Mouse (Mus musculus): ENCODE data around the gene Tmpo.

Tmpo gene

DNA sequence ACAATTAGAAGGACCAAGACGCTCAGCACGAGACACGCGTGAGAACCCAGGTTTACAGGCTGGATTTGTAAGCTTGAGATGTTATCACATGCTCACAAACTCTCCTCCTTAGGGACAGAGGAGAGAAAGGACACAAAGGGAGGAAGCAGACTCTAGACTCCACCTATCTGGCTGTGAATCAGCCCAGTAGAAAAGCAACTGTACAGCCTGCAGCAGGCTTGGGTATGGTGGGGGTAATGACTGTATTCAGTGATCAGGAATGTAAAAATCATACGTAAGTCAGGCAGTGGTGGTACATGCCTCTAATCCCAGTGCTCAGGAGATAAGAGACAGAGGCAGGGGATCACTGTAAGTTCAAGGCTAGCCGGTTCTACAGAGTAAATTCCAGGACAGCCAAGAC lies 24.8 kb downstream of the Tmpo start:
- no peak for DNase-seq

DNA sequence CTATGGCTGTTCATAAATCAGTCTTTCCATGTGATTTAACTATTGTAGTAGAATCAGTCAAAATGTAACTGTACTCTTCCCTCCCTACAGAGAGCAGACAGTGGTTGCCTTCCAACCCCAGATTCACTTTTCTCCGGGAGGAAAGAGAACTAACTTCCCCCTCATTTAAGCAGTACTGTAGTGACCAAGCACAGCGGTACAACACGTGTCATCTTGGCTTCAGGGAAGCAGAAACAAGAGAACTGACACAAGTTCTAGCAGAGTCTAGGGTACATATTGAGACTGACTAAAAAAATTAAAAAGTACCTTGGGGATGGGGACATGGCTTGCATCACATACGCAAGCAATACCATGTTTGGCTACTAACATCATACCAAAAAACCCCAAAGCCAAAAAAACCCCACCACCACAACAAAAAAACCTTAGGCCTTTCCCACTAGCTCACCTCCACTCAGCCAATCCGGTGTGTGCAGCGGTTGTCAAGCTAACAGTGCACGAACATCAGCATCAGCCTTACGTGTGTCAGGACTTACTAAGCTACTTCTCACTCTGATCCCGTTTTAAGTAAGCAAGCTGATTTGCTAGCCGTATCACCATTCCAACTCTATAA lies 27.1 kb downstream of the Tmpo start:
- DNase-seq, result no peak

DNA sequence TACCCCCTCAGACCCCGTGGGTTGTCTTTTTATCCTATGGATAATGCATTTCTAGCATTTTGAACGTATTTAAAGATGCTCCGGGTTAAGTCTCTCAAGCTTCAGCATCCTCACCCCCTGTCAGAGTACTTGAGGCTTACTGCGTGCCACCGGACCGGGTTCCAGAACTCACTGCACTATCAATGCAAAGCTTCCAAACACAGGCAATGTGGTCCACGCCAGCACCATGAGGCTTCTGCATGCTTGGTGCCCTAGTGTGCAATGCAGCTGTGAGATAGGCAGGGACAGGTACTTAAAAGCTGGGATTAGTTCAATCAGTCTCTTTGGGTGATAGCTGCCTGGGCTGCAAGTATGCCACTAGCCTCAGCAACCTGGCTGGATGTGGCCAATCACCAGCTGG lies 35.7 kb downstream of the Tmpo start:
- DNase-seq, result no peak

DNA sequence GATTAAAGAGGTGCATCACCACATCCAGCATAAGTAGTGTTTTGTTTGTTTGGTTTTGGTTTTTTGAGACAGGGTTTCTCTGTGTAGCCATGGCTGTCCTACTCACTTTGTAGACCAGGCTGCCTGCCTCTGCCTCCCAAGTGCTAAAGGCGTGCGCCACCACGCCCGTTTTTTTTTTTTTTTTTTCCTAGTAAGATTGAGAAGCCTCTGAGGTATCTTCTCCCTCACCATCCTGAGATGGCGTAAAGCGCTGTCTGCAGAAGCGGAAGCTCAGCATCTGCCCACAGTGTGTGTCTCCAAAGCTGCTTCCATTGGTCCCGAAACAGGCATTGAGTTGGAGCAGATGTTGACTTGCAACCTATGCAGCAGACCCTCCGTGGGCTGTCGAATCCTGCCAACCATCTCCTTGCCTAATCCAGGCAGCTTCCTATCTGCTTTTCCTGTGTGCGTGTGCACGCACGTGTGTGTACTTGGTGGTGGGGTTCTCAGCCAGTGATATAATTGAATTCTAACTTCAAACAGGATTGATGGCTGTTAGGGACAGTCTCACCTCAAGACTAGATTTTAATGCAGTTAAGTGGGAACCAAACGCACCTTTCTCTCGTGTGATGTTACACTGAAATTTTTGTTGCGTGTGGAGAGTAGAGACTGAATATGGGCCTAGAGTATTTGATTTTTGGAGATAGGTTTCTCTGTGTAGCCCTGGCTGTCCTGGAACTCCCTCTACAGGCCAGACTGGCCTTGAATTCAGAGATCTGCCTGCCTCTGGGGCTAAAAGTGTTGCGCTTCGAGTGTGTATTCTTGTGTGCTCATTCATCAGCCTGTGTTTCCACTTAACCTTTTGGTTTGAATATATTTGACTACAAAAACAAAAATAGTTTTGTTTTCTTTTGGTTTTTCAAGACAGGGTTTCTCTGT lies 37.5 kb downstream of the Tmpo start:
- no peak for DNase-seq

DNA sequence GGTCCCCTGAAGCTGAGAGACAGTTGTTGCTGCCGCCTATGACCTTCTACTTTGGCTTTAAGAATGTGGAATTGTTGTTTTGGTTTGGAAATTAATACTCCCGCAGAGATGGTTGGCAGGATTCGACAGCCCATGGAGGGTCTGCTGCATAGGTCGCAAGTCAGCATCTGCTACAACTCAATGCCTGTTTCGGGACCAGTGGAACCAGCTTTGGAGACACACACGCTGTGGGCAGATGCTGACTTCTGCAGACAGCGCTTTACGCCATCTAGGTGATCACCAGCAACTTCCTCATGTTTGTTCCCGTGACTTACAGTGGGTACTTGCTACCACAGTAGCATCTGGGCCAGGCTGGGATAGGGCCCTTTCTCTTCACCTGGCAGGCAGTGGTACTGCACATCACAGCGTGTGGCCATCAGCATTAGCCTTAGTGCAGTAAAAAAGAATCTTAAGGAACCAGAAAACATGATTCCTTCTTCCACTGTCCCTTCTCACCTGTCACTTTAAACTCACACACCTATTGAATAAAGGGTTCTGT lies 38.4 kb downstream of the Tmpo start:
- no peak for DNase-seq

- DNase-seq, result peak in 1 of 2 experiments; percentile 45
Observed at GRCm38 (mm10) chr10:91141564-91141963, 39.6 kb downstream of the Tmpo start.

DNA sequence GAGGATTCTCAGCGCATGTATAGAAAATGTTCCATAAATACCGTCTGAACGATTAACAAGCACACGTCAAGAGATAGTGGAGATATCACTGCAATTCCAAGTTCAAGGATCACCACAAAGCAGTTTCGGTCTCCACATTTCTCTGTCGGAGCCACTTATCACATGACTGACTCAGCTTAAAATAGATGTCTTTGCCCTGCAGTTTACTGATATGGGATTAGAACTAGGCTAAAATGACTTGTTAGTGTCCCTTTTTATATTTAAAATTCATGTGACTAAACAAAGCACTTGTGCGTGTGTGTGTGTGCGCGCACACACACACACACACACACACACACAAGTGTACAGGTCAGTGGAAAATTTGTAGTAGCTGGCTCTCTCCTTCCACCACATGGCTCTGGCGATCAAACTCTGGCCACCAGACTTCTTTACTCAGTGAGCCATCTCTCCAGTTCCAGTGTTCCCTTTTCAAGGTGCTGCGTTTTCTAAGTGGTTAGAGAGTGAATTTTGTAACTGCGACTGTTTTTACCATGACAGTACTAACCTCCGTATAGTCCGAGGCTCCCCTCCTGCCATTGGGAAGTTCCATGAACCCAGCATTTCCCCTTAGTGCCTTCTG lies 41.9 kb downstream of the Tmpo start:
- no peak for DNase-seq

DNA sequence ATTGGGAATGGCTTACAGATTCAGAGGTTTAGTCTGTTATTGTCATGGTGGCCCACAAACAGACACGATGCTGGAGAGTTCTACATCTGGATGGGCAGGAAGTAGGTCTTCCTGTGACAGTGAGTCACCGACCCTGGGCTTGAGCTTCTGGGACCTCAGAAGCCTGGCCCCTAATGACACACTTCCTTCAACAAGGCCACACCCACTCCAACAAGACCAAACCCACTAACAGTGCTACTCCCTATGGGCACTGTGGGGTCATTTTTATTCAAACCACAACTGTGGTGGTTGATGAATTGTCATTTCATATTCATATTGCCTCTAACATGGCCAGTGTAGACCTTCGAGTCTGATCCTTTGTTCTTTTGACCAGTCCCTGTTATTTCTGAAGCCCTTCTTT lies 42.8 kb downstream of the Tmpo start:
- no peak for DNase-seq

- DNase-seq, result no peak
Observed at GRCm38 (mm10) chr10:91137400-91137799, 43.7 kb downstream of the Tmpo start.

GRCm38 (mm10) chr10:91135302-91135972 lies 45.7 kb downstream of the Tmpo start:
- DNase-seq, result no peak

DNA sequence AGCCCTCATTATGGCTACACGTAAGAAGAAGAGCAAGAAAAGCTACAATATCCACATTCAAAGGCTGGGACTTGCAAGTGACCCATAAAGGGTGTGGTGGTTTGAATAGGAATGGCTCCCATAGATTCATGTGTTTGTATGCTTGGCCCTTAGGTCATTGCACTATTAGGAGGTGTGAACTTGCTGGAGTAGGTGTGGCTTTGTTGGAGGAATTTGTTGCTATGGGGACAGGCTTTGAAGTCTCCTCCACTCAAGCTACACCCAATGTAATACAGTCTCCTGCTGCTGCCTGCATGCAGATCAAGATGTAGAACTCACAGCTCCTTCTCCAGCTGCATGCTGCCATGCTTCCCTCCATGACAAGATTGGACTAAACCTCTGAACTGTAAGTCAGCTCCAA lies 49.5 kb downstream of the Tmpo start:
- DNase-seq, result no peak

GRCm38 (mm10) chr10:91130792-91131191 lies 50.3 kb downstream of the Tmpo start:
- DNase-seq, result no peak

- no peak for DNase-seq
Observed at GRCm38 (mm10) chr10:91128551-91129160, 52.5 kb downstream of the Tmpo start.

DNA sequence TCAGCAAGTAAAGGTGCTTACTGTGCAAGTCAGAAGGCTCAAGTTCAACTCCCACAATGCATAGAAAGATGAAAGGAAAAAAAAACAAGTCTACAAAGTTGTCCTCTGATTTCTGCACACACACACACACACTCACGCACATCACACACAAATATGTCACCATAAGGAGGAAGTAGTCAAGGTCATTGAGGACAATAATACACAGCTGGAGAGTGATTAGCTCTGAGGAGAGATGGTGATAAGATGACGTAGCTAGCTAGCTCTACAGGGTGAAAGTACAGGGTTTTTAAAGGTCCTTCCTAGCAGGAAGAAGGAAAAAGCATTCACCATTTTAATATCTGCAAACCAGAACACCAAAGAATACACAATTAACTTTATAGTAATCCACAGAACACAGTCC lies 53.7 kb downstream of the Tmpo start:
- no peak for DNase-seq

GRCm38 (mm10) chr10:91126618-91127355 lies 54.3 kb downstream of the Tmpo start:
- DNase-seq, result no peak

DNA sequence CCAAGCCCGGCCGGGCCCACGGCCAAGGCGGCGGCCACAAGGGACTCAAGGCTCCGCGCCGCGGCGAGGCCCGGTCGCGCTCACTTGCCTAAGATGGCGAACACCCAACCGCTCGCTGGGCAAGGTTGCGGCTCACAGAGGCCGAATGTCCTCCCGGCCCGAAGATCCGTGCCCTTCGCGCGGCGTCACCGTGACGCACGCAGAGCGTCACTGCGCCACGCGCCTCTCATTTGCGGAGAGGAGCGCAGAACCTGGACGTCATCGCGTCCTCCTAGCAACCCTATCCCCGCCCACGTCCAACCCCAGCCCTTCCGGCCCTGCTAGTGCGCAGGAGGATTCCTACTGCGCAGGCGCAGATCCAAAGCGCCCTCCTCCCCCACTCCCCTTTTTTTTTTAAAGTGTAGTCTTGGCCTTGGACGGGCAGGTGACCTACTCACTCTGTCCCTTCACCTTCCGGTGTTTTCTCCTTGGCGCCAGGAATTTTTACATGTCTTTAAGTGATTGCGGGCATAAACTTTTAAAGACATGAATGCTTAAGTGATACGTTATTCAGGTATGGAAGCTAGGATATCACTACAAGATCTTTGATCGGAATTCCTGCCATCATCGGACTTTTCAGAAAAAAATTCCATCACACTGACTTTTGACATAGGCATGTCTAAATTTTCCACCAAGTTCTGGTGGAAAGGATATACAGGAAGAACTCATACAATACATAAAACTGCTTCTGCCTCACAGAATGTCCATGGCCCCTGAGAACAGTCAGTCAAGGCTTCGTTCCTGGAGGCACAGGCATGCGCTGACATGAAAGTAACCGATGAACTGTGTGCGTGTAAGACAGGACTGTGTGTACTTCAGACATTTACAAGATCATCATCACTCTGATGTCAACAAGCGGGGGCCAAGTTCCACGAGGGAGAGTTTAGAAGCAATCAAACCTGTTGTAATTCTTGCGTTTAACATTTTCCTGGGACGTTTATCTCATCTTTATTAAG lies 57.0 kb downstream of the Tmpo start, which contains the start of gene Slc25a3:
Gene Slc25a3 (minus strand): TSS at position 232 of the 995 bp plus-strand sequence.
- peak; percentile 97 to 99 for DNase-seq

GRCm38 (mm10) chr10:91123281-91123827 lies 57.8 kb downstream of the Tmpo start:
- DNase-seq, result peak in 1 of 2 experiments; percentile 68

- DNase-seq, result no peak
Observed at GRCm38 (mm10) chr10:91122646-91123045, 58.5 kb downstream of the Tmpo start.

- DNase-seq, result no peak
Observed at GRCm38 (mm10) chr10:91116958-91117357, 64.2 kb downstream of the Tmpo start.

- no peak for DNase-seq
Observed at GRCm38 (mm10) chr10:91109841-91110240, 71.3 kb downstream of the Tmpo start.
